In the genomic region with DNA sequence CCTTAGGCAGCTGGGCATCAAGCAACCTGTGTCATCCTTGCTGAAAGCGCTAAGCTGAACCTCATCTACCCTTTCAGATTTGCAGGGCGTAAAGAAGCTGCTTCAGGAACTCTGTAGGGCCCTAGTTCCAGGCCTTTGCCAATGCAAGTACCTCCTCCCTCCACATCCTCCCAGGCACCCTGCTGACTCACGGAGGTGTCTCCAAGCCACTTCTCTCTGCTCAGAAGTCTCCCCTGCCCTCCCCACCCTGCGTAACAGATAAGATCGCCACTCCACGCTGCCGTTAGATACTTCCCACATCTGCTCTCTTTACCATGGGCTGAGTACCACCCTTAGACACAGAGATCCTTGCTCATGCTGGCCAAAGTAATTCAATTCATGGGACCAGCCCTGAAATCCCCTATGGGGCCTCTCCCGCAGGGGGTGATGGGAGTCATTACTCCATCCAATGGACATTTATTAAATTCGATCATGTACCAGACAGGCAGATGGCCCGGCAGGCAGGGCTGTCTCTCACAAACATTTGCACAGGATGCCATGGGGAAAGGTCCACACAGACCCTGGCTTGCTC, we compare ENCODE assay signal across 14 mouse cellular contexts. TPM values are rescaled to one million over a fixed set of nuclear protein-coding genes. Genes with fewer than 3 reads are reported as not detected.
DNase-seq lines count a peak whose midpoint lies in the region; ATAC-seq and TF ChIP-seq lines count a peak whose summit lies in the region.
"Had no signal": no experiment of that assay in that cellular context is flagged by ENCODE, and none has a peak within 500 bp of the region (broad histone marks: within the 10 kb centered on the region; RNA-seq: fewer than 3 reads in every experiment).

No protein-coding gene starts in this region.

- H3K9me3 ChIP-seq in intestine, embryonic 14.5 days (ENCODE audit: control insufficient read depth, low read length): no peaks in the 10 kb centered on the region
- no peaks in the 10 kb centered on the region for H3K9me3 ChIP-seq in intestine, postnatal 0 days (ENCODE audit: control insufficient read depth)
- no peaks in the 10 kb centered on the region for H3K9me3 ChIP-seq in MEL (replicated peaks; ENCODE audit: insufficient read depth, low read length)

- H3K4me2 ChIP-seq in intestine, embryonic 14.5 days (ENCODE audit: low read length): no peak overlapping the region
- no peak overlapping the region for H3K4me2 ChIP-seq in intestine, postnatal 0 days (replicated peaks; ENCODE audit: low read depth)
- H3K4me2 ChIP-seq: lung, embryonic 14.5 days had no signal

- DNase-seq in intestine, embryonic 14.5 days (ENCODE audit: low spot score): no peak
- peak; percentile 71 for DNase-seq in MEL (ENCODE audit: low read depth, low spot score)
- DNase-seq in thymus, postnatal 14 days: peak; percentile 59
- no peak for DNase-seq in urinary bladder, postnatal 4 days (ENCODE audit: low spot score in 2 of 2)
- no peak for DNase-seq in right cerebral cortex, postnatal 25 days
- DNase-seq in kidney, adult 18-20 months: no peak
- DNase-seq: adrenal gland, adult 8-10 months; cerebellum, postnatal 36 days; forebrain, postnatal 0 days; kidney, postnatal 36 days; lung, embryonic 14.5 days; right cerebral cortex, adult 18-20 months had no signal

- H3K9ac ChIP-seq in intestine, embryonic 14.5 days (ENCODE audit: low read length): no peak overlapping the region
- no peak overlapping the region for H3K9ac ChIP-seq in intestine, postnatal 0 days (ENCODE audit: low read depth, low read length)
- no peak overlapping the region for H3K9ac ChIP-seq in MEL (ENCODE audit: control insufficient read depth, low read depth, low read length, poor library complexity, severe bottlenecking)
- H3K9ac ChIP-seq: forebrain, postnatal 0 days; lung, embryonic 14.5 days had no signal

- no peaks in the 10 kb centered on the region for H3K27me3 ChIP-seq in intestine, embryonic 14.5 days (replicated peaks; ENCODE audit: control insufficient read depth, insufficient read depth, low read length)
- no peaks in the 10 kb centered on the region for H3K27me3 ChIP-seq in intestine, postnatal 0 days (replicated peaks; ENCODE audit: control insufficient read depth, insufficient read depth, low read length)
- no peaks in the 10 kb centered on the region for H3K27me3 ChIP-seq in MEL (ENCODE audit: control insufficient read depth in 1 of 2, insufficient read depth in 2 of 2, low read length in 2 of 2)

- H3K79me2 ChIP-seq in MEL (ENCODE audit: control insufficient read depth, insufficient read depth, low read length, poor library complexity): no peaks in the 10 kb centered on the region

- no peak for TF ChIP-seq POLR2A in MEL (IDR thresholded peaks at IDR 0.05; ENCODE audit: control insufficient read depth in 1 of 2, insufficient read depth in 1 of 2, low read depth in 1 of 2, low read length in 2 of 2, poor library complexity in 1 of 2)

- no peak for TF ChIP-seq RAD21 in MEL (IDR thresholded peaks at IDR 0.05; ENCODE audit: low read depth, low read length)

- no peaks in the 10 kb centered on the region for H3K36me3 ChIP-seq in intestine, embryonic 14.5 days (ENCODE audit: control insufficient read depth, insufficient read depth, low read length)
- no peaks in the 10 kb centered on the region for H3K36me3 ChIP-seq in intestine, postnatal 0 days (ENCODE audit: control insufficient read depth, insufficient read depth)
- 0 out of 4 replicates have a peak, but pooled peaks cover 0 to 5% of the 10 kb centered on the region in 2 experiments for H3K36me3 ChIP-seq in MEL (ENCODE audit: control insufficient read depth in 1 of 2, insufficient read depth in 2 of 2, low read length in 2 of 2)

- 55% methylated on average over 10 of the region's 10 CpGs for WGBS in intestine, embryonic 14.5 days
- WGBS in intestine, postnatal 0 days: 61% methylated on average over 10 of the region's 10 CpGs

- ATAC-seq in intestine, embryonic 14.5 days (replicated peaks; ENCODE audit: low FRiP score, low TSS enrichment, low read depth): peak; percentile 36; the same call in 1 of the 2 replicates
- no peak for ATAC-seq in intestine, postnatal 0 days
- peak; percentile 84 to 86 for ATAC-seq in hematopoietic stem cell, adult 5-6 weeks (replicated peaks in 1 of 2; ENCODE audit: insufficient read depth in 1 of 2, low FRiP score in 2 of 2, low TSS enrichment in 1 of 2, low read depth in 1 of 2, poor library complexity in 2 of 2, severe bottlenecking in 2 of 2)
- ATAC-seq: forebrain, postnatal 0 days had no signal

- no peak overlapping the region for H3K4me3 ChIP-seq in intestine, embryonic 14.5 days (ENCODE audit: low read depth, low read length)
- no peak overlapping the region for H3K4me3 ChIP-seq in intestine, postnatal 0 days (ENCODE audit: low read depth, low read length)
- no peak overlapping the region for H3K4me3 ChIP-seq in MEL (ENCODE audit: control insufficient read depth in 1 of 2, insufficient read depth in 1 of 2, low read depth in 2 of 2, low read length in 2 of 2)

- no peak for TF ChIP-seq CTCF in intestine, postnatal 0 days (IDR thresholded peaks at IDR 0.05; ENCODE audit: low read depth)
- no peak for TF ChIP-seq CTCF in MEL (IDR thresholded peaks at IDR 0.05 in 2 of 3, conservative IDR thresholded peaks at IDR 0.05 in 1 of 3; ENCODE audit: control insufficient read depth in 1 of 3, insufficient read depth in 1 of 3, low read depth in 2 of 3, low read length in 3 of 3, poor library complexity in 1 of 3, severe bottlenecking in 1 of 3)

- TF ChIP-seq EP300 in MEL (IDR thresholded peaks at IDR 0.05; ENCODE audit: low read depth in 1 of 2, low read length in 2 of 2): peak in 1 of 2 experiments; percentile 43; a peak in 2 of 4 replicates

- H3K27ac ChIP-seq in intestine, embryonic 14.5 days (ENCODE audit: low read depth): no peak overlapping the region; the same call in 1 of the 2 replicates
- no peak overlapping the region for H3K27ac ChIP-seq in intestine, postnatal 0 days (ENCODE audit: low read depth, low read length)
- no peak overlapping the region for H3K27ac ChIP-seq in MEL (ENCODE audit: control insufficient read depth, low read depth, low read length)

- H3K4me1 ChIP-seq in intestine, embryonic 14.5 days (replicated peaks; ENCODE audit: control insufficient read depth, insufficient read depth, low read length): no peaks in the 10 kb centered on the region
- H3K4me1 ChIP-seq in intestine, postnatal 0 days (replicated peaks; ENCODE audit: control insufficient read depth, insufficient read depth, low read length): no peaks in the 10 kb centered on the region
- H3K4me1 ChIP-seq in MEL (ENCODE audit: control insufficient read depth in 1 of 2, insufficient read depth in 2 of 2, low read length in 2 of 2): peaks cover 0 to 15% of the 10 kb centered on the region in 2 experiments; a peak in 2 of 4 replicates

TF ChIP-seq in MEL, 35 proteins besides CTCF, POLR2A, EP300 and RAD21:
- TF ChIP-seq ZC3H11A (IDR thresholded peaks at IDR 0.05; ENCODE audit: low read depth, low read length): no peak
- TF ChIP-seq MYB (IDR thresholded peaks at IDR 0.05; ENCODE audit: low read depth, low read length): no peak
- peak; percentile 40; the same call in 1 of the 2 replicates for TF ChIP-seq GATA1 (IDR thresholded peaks at IDR 0.05; ENCODE audit: low read depth, low read length)
- TF ChIP-seq TCF12 (IDR thresholded peaks at IDR 0.05; ENCODE audit: low read depth, low read length): no peak

RNA-seq across cellular contexts. Expression of gene Padi2, which starts 24.8 kb away (rescaled TPM):
- polyA plus RNA-seq in intestine, embryonic 14.5 days (2014; fragmentation: Nextera tagmentation; extraction: Ambion mirVana): 1.9 and 2.5 TPM in 2 replicates
- polyA plus RNA-seq in intestine, postnatal 0 days (2015; fragmentation: Nextera tagmentation; extraction: Ambion mirVana): 1.1 and 1.2 TPM in 2 replicates
- total RNA-seq in MEL (2012; rRNA removed): 0.07 and 0.27 TPM in 2 replicates
- under 1 TPM in 1 of 2 experiments, not detected in 1; 0.07 TPM for polyA plus RNA-seq in MEL (2012; ENCODE audit: insufficient read depth in 1 of 2, insufficient read length in 2 of 2, low read depth in 1 of 2, low replicate concordance in 2 of 2, missing spikeins in 1 of 2)
- 11.0 and 12.1 TPM in 2 replicates for total RNA-seq in hematopoietic stem cell, adult 5-6 weeks (2017)

RNA-seq across cellular contexts. Expression of gene Sdhb, which starts 30.0 kb away (rescaled TPM):
- 457 and 488 TPM in 2 replicates for polyA plus RNA-seq in intestine, embryonic 14.5 days (2014; fragmentation: Nextera tagmentation; extraction: Ambion mirVana)
- 588 and 627 TPM in 2 replicates for polyA plus RNA-seq in intestine, postnatal 0 days (2015; fragmentation: Nextera tagmentation; extraction: Ambion mirVana)
- 271 and 292 TPM in 2 replicates for total RNA-seq in MEL (2012; rRNA removed)
- polyA plus RNA-seq in MEL (2012; ENCODE audit: insufficient read depth in 1 of 2, insufficient read length in 2 of 2, low read depth in 1 of 2, low replicate concordance in 2 of 2, missing spikeins in 1 of 2): 100 to 1,000 TPM; 342 to 414 TPM
- total RNA-seq in hematopoietic stem cell, adult 5-6 weeks (2017): 69.8 and 102 TPM in 2 replicates

RNA-seq across cellular contexts. Expression of gene Atp13a2, which starts 55.7 kb away (rescaled TPM):
- 33.3 and 40.0 TPM in 2 replicates for polyA plus RNA-seq in intestine, embryonic 14.5 days (2014; fragmentation: Nextera tagmentation; extraction: Ambion mirVana)
- 10.9 and 11.7 TPM in 2 replicates for polyA plus RNA-seq in intestine, postnatal 0 days (2015; fragmentation: Nextera tagmentation; extraction: Ambion mirVana)
- 27.3 and 29.0 TPM in 2 replicates for total RNA-seq in MEL (2012; rRNA removed)
- 10 to 100 TPM in 1 of 2 experiments, not detected in 1; 65.4 TPM for polyA plus RNA-seq in MEL (2012; ENCODE audit: insufficient read depth in 1 of 2, insufficient read length in 2 of 2, low read depth in 1 of 2, low replicate concordance in 2 of 2, missing spikeins in 1 of 2)
- total RNA-seq in hematopoietic stem cell, adult 5-6 weeks (2017): 34.5 and 51.0 TPM in 2 replicates

Comparison
In these comparisons a context has a peak if more than half of its experiments do, and no peak if none do; other contexts are left out.
1. DNase-seq: peak in MEL (single experiment) and thymus, postnatal 14 days (single experiment); none in intestine, embryonic 14.5 days (single experiment), urinary bladder, postnatal 4 days (0 of 2), right cerebral cortex, postnatal 25 days (single experiment) and kidney, adult 18-20 months (single experiment).